Mouse (Mus musculus) kidney, adult 18-20 months (tissue): ENCODE results near the gene Zfp82.

Source experiments
- DNase-seq: peaks from one replicate; pipeline ENCODE4 v3.0.0; 2021

Gene Zfp82

GRCm38 (mm10) chr7:30044354-30044753 lies 28.3 kb downstream of the Zfp82 start:
- DNase-seq: no peak

GRCm38 (mm10) chr7:30034331-30034730 lies 38.4 kb downstream of the Zfp82 start:
- no peak for DNase-seq

- DNase-seq: no peak
These were observed 41.3 kb downstream of the Zfp82 start for GRCm38 (mm10) chr7:30031379-30031778.

GRCm38 (mm10) chr7:30030677-30031076 lies 42.0 kb downstream of the Zfp82 start:
- no peak for DNase-seq

- no peak for DNase-seq
These were observed 44.1 kb downstream of the Zfp82 start for GRCm38 (mm10) chr7:30028572-30028971.

GRCm38 (mm10) chr7:30027331-30027730 lies 45.4 kb downstream of the Zfp82 start:
- no peak for DNase-seq

- DNase-seq: no peak
These were observed 47.3 kb downstream of the Zfp82 start for GRCm38 (mm10) chr7:30025358-30025757.

GRCm38 (mm10) chr7:30023800-30024199 lies 48.9 kb downstream of the Zfp82 start:
- no peak for DNase-seq

- no peak for DNase-seq
These were observed 49.4 kb downstream of the Zfp82 start for GRCm38 (mm10) chr7:30023324-30023723.

- no peak for DNase-seq
These were observed 53.2 kb downstream of the Zfp82 start for GRCm38 (mm10) chr7:30019543-30019942.

- no peak for DNase-seq
These were observed 55.5 kb downstream of the Zfp82 start for GRCm38 (mm10) chr7:30017226-30017625.

- DNase-seq: peak; percentile 43
These were observed 59.7 kb downstream of the Zfp82 start for GRCm38 (mm10) chr7:30012956-30013363.

- no peak for DNase-seq
These were observed 62.0 kb downstream of the Zfp82 start for GRCm38 (mm10) chr7:30010551-30011195.

GRCm38 (mm10) chr7:30009321-30010085 lies 63.2 kb downstream of the Zfp82 start:
- DNase-seq: peak; percentile 34

GRCm38 (mm10) chr7:30008020-30008690 lies 64.5 kb downstream of the Zfp82 start:
- no peak for DNase-seq

- no peak for DNase-seq
These were observed 65.1 kb downstream of the Zfp82 start for GRCm38 (mm10) chr7:30007601-30008000.
